Mouse (Mus musculus): ENCODE measurements around the gene Zfpl1. TPM values are rescaled to one million over a fixed set of nuclear protein-coding genes. Genes with fewer than 3 reads are reported as not detected.
"Not testable (repeated sequence)": the region's sequence is repeated elsewhere in the genome, so short reads cannot be mapped to it uniquely, and the experiment has no call there.

Zfpl1 gene
- polyA plus RNA-seq, 1 experiment from 2014 or later, result 56.2 TPM

DNA sequence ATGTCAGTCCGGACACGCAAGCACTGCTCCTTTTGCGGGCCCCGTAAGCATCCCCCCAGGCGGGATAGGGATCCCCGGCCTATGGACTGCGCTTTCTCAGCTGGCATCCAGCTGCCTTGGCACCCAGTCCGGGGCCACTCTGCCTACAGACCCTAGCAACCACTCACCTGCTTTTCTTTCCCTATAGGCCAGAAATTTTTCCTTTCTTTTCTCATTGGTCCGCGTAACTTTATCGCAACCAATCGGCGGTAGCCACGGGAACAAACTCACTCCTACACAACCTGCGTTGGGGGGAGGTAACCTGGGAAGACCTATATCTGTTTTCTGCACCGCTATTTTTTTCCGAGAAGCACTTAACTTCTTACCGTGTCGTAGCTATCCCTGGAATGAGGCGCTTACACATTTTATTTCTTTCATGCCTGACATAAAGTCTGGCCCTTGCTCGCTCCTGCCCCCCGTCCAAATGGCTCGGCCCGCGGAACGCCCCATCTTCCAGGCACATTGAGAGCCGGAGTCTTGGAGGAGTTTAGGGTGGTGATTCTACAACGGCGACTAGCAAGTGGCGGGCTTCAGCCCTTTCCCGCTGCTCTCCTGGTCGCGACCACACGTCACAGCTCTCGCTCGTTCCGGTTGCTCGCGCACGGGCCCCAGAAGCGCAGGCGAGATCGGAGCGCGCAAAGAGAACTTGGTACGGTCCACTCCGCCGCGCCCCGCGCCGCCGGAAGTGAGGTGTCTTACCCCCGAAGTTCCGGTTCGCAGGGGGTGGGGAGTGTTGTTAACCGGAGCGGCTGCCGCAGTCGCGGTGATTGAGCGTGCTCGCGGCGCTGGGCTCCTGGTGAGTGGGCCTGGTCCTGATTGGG lies 38.2 kb downstream of the Zfpl1 start, which contains the start of gene Syvn1:
Syvn1 (plus strand) TSS at position 283 of the 860 bp plus-strand sequence.
- peak within 1 kb of the TSS; percentile 82 for H3K4me3 ChIP-seq (ENCODE audit: low read depth, low read length)
- peaks cover 31% of the 10 kb centered on the region for H3K36me3 ChIP-seq (ENCODE audit: control insufficient read depth, insufficient read depth, low read length)
- H3K27me3 ChIP-seq (ENCODE audit: control insufficient read depth, insufficient read depth, low read length), result no peaks in the 10 kb centered on the region
- H3K9ac ChIP-seq (ENCODE audit: low read depth, low read length), result peak within 1 kb of the TSS; percentile 94
- H3K27ac ChIP-seq (ENCODE audit: low read depth, low read length), result peak within 1 kb of the TSS; percentile 98
- ATAC-seq (replicated peaks; ENCODE audit: insufficient number of reproducible peaks, low FRiP score, low TSS enrichment), result peak; percentile 84
- H3K4me1 ChIP-seq (ENCODE audit: control insufficient read depth, insufficient read depth, low read length), result peaks cover 16% of the 10 kb centered on the region
- peak within 1 kb of the TSS; percentile 97 for H3K4me2 ChIP-seq
- WGBS (ENCODE audit: insufficient replicate concordance), result under 1% methylated on average over 65 of the region's 65 CpGs
- H3K9me3 ChIP-seq (replicated peaks; ENCODE audit: control insufficient read depth, low read length), result no peaks in the 10 kb centered on the region

DNA sequence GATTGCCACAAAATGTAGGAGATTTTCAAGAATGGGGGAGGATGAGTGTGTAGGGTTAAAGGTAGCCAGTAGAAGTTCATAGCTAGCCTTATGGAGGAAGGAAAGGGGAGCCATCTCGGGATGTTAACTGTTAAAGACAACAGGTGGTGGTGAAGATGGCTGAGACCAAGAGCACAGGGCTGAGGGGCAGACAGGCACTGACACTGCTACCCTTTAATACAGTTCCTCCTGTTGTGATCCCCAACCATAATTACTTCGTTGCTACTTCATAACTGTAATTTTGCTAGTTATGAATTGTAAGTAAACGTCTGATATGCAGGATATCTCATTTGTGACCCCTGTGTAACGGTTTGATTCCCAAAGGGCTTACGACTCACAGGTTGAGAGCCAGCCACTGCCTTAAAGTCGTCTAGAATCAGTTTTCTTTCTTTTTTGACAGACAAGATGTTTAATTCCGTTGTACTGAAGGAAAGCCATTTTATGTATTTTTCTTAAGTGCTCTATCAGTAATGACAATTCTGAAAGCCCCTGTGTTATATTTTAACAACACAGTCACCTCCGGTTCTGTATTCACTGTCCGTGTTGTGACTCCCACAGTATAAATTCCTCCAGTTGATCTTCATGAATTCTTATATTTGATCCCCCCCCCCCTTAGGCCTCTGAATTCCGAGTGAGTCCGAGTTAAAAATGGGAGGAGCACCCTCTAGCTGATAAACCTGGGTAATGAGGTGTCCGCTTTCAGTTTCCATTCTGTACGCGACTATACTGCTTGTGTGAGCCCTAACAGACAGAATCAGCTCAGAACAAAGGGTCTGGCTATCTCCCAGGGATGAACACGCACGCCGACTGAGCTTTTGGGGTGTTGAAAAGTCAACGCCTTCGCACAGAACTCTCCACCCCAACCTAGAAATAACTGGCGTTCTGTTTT lies 39.1 kb downstream of the Zfpl1 start:
- peaks cover 22% of the 10 kb centered on the region for H3K36me3 ChIP-seq (ENCODE audit: control insufficient read depth, insufficient read depth, low read length)
- 18% methylated on average over 20 of the region's 20 CpGs for WGBS (ENCODE audit: insufficient replicate concordance)
- H3K9ac ChIP-seq (ENCODE audit: low read depth, low read length), result peak overlapping the region; percentile 94
- no peaks in the 10 kb centered on the region for H3K27me3 ChIP-seq (ENCODE audit: control insufficient read depth, insufficient read depth, low read length)
- H3K27ac ChIP-seq (ENCODE audit: low read depth, low read length), result peak overlapping the region; percentile 98
- no peaks in the 10 kb centered on the region for H3K9me3 ChIP-seq (replicated peaks; ENCODE audit: control insufficient read depth, low read length)
- H3K4me1 ChIP-seq (ENCODE audit: control insufficient read depth, insufficient read depth, low read length), result peaks cover 16% of the 10 kb centered on the region
- H3K4me2 ChIP-seq, result peak overlapping the region; percentile 97
- H3K4me3 ChIP-seq (ENCODE audit: low read depth, low read length), result peak overlapping the region; percentile 82
- ATAC-seq (replicated peaks; ENCODE audit: insufficient number of reproducible peaks, low FRiP score, low TSS enrichment), result no peak

DNA sequence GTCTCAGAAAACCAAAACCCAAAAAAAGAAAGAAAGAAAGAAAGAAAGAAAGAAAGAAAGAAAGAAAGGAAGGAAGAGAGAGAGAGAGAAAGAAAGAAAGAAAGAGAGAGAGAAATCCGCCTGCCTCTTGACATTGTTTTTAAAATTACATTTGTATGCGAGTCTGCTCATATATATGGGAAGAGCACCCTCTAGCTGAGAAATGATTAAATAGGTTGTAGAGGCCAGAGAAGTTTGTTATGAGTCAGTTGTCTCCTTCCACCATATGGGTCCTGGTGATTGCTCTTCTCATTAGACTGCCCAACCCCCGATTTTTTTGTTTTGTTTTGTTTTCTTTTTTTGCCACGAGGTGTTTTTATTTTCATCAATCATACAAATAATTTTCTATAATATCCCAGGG lies 40.7 kb downstream of the Zfpl1 start:
- not testable (repeated sequence) for H3K27ac ChIP-seq (ENCODE audit: low read depth, low read length); H3K9me3 ChIP-seq (replicated peaks; ENCODE audit: control insufficient read depth, low read length); H3K27me3 ChIP-seq (ENCODE audit: control insufficient read depth, insufficient read depth, low read length); H3K9ac ChIP-seq (ENCODE audit: low read depth, low read length); H3K4me2 ChIP-seq; H3K4me3 ChIP-seq (ENCODE audit: low read depth, low read length); ATAC-seq (replicated peaks; ENCODE audit: insufficient number of reproducible peaks, low FRiP score, low TSS enrichment); H3K36me3 ChIP-seq (ENCODE audit: control insufficient read depth, insufficient read depth, low read length)
- H3K4me1 ChIP-seq (ENCODE audit: control insufficient read depth, insufficient read depth, low read length), result peaks cover 16% of the 10 kb centered on the region
- WGBS (ENCODE audit: insufficient replicate concordance), result 60% methylated on average over 4 of the region's 4 CpGs

DNA sequence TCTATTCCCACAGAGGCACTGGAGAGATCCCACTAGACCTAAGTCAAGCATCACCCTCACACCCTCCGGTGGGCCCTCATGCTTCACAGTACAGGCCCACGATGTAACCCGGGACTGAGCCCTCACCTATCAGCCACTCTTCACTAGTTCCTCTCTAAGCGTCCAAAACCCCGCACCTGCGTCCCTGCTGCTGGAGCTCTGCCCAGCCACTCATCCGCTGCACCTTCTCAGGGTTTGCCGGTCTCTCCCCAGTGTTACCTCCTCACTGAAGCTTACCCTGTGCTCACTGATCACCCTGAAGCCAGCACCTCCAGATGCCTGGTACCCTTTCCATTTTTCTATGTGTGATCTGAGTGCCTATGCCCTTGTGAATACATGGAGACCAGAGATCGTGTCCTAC lies 42.5 kb downstream of the Zfpl1 start:
- Histone ChIP-seq H3K27ac (ENCODE audit: low read depth, low read length) (no peak overlapping the region), H3K4me3 (ENCODE audit: low read depth, low read length) (no peak overlapping the region), H3K4me1 (ENCODE audit: control insufficient read depth, insufficient read depth, low read length) (peaks cover 6% of the 10 kb centered on the region), H3K27me3 (ENCODE audit: control insufficient read depth, insufficient read depth, low read length) (no peaks in the 10 kb centered on the region), H3K9ac (ENCODE audit: low read depth, low read length) (no peak overlapping the region), H3K4me2 (no peak overlapping the region), H3K36me3 (ENCODE audit: control insufficient read depth, insufficient read depth, low read length) (no peaks in the 10 kb centered on the region), H3K9me3 (replicated peaks; ENCODE audit: control insufficient read depth, low read length) (no peaks in the 10 kb centered on the region)
- no peak for ATAC-seq (replicated peaks; ENCODE audit: insufficient number of reproducible peaks, low FRiP score, low TSS enrichment)
- 78% methylated on average over 9 of the region's 9 CpGs for WGBS (ENCODE audit: insufficient replicate concordance)

GRCm38 (mm10) chr19:6040002-6040401 lies 44.8 kb downstream of the Zfpl1 start:
- H3K27me3 ChIP-seq (ENCODE audit: control insufficient read depth, insufficient read depth, low read length), result no peaks in the 10 kb centered on the region
- H3K27ac ChIP-seq (ENCODE audit: low read depth, low read length), result no peak overlapping the region
- no peak for ATAC-seq (replicated peaks; ENCODE audit: insufficient number of reproducible peaks, low FRiP score, low TSS enrichment)
- no peak overlapping the region for H3K4me3 ChIP-seq (ENCODE audit: low read depth, low read length)
- no peaks in the 10 kb centered on the region for H3K9me3 ChIP-seq (replicated peaks; ENCODE audit: control insufficient read depth, low read length)
- no peak overlapping the region for H3K9ac ChIP-seq (ENCODE audit: low read depth, low read length)
- no peak overlapping the region for H3K4me2 ChIP-seq
- no peaks in the 10 kb centered on the region for H3K4me1 ChIP-seq (ENCODE audit: control insufficient read depth, insufficient read depth, low read length)
- no peaks in the 10 kb centered on the region for H3K36me3 ChIP-seq (ENCODE audit: control insufficient read depth, insufficient read depth, low read length)

DNA sequence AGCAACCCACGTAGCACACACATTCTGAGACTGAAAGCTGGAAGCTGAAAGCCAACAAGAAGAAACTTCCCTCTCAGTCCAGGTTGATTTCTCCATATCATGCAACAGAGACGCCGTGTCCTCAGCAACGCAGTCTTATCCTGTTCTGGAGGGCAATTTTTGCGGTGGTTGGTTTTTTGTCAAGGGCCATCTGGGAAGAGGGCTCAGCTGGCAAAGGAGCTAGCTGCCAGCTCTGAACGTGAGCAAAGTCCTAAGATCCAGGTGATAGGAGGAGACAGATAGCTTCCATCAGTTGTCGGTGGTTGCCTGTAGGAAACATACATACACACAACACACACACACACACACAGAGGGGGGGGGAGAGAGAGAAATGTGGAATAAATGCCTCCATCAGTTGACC lies 46.4 kb downstream of the Zfpl1 start:
- ATAC-seq (replicated peaks; ENCODE audit: insufficient number of reproducible peaks, low FRiP score, low TSS enrichment), result no peak
- no peak overlapping the region for H3K27ac ChIP-seq (ENCODE audit: low read depth, low read length)

DNA sequence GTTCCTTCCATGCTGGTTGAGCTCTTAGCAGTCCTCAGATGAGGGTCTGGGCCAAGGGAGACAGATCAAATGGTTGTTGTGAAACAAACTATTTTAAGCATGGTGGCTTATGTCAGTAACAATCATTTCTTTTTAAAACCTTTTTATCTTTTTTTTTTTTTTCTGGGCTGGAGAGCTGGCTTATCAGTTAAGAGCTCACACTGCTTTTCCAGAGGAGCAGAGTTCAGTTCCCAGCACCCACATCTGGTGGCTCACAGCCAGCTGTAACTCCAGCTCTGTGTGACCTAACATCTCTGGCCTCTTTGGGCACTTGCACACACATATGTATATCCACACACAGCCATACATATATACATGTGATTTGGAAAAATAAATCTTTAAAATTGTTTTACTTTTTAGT lies 47.1 kb downstream of the Zfpl1 start:
- H3K27ac ChIP-seq (ENCODE audit: low read depth, low read length), result no peak overlapping the region
- no peaks in the 10 kb centered on the region for H3K36me3 ChIP-seq (ENCODE audit: control insufficient read depth, insufficient read depth, low read length)
- no peak for ATAC-seq (replicated peaks; ENCODE audit: insufficient number of reproducible peaks, low FRiP score, low TSS enrichment)
- no peaks in the 10 kb centered on the region for H3K9me3 ChIP-seq (replicated peaks; ENCODE audit: control insufficient read depth, low read length)
- no peak overlapping the region for H3K4me2 ChIP-seq
- no peak overlapping the region for H3K4me3 ChIP-seq (ENCODE audit: low read depth, low read length)
- no peaks in the 10 kb centered on the region for H3K27me3 ChIP-seq (ENCODE audit: control insufficient read depth, insufficient read depth, low read length)
- H3K9ac ChIP-seq (ENCODE audit: low read depth, low read length), result no peak overlapping the region
- no peaks in the 10 kb centered on the region for H3K4me1 ChIP-seq (ENCODE audit: control insufficient read depth, insufficient read depth, low read length)

More for the DNA sequence above, 46.4 kb downstream of the Zfpl1 start:
- Histone ChIP-seq H3K9ac (ENCODE audit: low read depth, low read length) (no peak overlapping the region), H3K4me3 (ENCODE audit: low read depth, low read length) (no peak overlapping the region), H3K4me1 (ENCODE audit: control insufficient read depth, insufficient read depth, low read length) (no peaks in the 10 kb centered on the region), H3K27me3 (ENCODE audit: control insufficient read depth, insufficient read depth, low read length) (no peaks in the 10 kb centered on the region), H3K36me3 (ENCODE audit: control insufficient read depth, insufficient read depth, low read length) (no peaks in the 10 kb centered on the region), H3K9me3 (replicated peaks; ENCODE audit: control insufficient read depth, low read length) (no peaks in the 10 kb centered on the region), H3K4me2 (no peak overlapping the region)
- 79% methylated on average over 7 of the region's 7 CpGs for WGBS (ENCODE audit: insufficient replicate concordance)

DNA sequence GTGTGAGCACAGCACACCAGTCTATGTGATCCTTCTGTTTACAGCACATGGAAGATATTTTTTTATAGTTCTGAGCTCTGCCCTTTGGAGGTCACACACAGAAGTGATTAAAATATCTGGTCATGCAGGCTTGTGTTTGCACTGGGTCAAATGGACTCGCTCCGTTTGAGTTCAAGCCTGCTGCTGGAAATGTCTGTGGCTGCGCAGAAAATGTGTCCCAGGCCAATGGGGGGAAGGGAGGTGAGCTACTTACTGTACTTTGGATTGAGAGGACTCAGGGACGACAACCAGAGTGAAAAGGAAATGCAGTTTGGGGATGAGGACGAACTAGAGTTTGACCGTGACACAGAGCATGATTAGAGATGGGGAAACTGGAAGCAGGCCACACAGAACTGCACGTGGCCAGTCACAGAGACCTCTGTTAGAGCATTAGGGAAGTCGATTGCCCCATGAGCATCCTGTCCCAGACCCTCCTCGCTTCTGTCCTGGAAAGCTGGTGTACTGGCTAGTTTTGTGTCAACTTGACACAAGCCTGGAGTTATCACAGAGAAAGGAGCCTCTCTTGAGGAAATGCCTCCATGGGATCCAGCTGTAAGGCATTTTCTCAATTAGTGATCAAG lies 48.7 kb downstream of the Zfpl1 start:
- 68% methylated on average over 9 of the region's 9 CpGs for WGBS (ENCODE audit: insufficient replicate concordance)
- H3K4me1 ChIP-seq (ENCODE audit: control insufficient read depth, insufficient read depth, low read length), result no peaks in the 10 kb centered on the region
- ATAC-seq (replicated peaks; ENCODE audit: insufficient number of reproducible peaks, low FRiP score, low TSS enrichment), result no peak
- H3K4me2 ChIP-seq, result no peak overlapping the region
- H3K27me3 ChIP-seq (ENCODE audit: control insufficient read depth, insufficient read depth, low read length), result no peaks in the 10 kb centered on the region
- no peaks in the 10 kb centered on the region for H3K9me3 ChIP-seq (replicated peaks; ENCODE audit: control insufficient read depth, low read length)
- no peak overlapping the region for H3K27ac ChIP-seq (ENCODE audit: low read depth, low read length)
- no peak overlapping the region for H3K9ac ChIP-seq (ENCODE audit: low read depth, low read length)
- no peaks in the 10 kb centered on the region for H3K36me3 ChIP-seq (ENCODE audit: control insufficient read depth, insufficient read depth, low read length)
- no peak overlapping the region for H3K4me3 ChIP-seq (ENCODE audit: low read depth, low read length)
